Mouse (Mus musculus): ENCODE measurements around the gene Enpp4. TPM values are rescaled to one million over a fixed set of nuclear protein-coding genes. Genes with fewer than 3 reads are reported as not detected.

The Enpp4 gene
- polyA plus RNA-seq, 1 experiment from 2014 or later: 3.4 TPM

DNA sequence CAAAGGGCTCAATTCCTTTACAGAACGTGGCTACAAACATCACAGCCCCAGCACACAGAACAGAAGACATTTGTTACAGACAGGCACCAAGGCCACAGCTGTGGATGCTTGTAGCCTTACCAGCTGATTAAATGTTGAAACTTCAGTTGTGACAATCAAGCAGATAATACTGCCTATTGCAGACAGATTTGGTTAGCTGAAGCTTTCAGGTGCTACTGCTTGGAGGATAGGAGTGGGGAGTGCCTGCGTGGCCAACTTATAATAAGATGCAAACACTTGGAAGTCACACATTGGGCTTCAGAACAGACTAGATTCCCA lies 27.8 kb downstream of the Enpp4 start:
- Histone ChIP-seq H3K9me3 (ENCODE audit: control insufficient read depth, low read length) (no peaks in the 10 kb centered on the region), H3K9ac (ENCODE audit: low read depth, low read length) (no peak overlapping the region)

DNA sequence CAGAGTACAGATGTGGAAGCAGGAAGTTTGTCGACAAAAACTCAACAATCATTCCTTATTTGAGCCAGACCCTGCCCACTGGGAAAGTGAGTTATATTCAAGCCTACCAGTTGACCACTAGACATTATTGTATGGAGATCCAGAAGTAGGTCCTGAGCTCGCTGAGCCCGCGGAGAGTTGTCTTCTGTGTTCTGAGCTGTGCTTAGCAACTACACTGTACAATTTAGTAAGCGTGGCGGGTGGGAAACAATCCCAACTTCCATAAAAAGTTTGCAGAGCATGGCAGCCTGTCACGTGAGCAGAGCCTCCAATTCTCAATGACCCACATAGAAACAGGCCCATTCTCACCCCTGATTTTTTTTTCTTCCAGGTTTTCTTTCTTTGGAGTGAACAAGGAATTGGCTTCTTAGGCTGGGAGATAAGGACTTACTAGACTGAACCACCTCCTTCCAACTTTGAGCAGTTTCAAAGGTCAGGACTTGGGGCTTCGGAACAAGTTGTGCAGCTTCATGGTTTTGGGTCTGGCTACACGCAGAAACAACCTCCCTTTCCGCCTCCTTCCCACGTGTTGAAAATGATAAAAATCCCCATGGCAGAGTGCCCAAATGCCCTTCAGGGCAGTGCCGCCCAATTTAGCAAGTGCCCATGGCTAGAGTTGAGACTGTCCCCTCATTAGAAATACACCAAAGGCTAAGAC lies 28.3 kb downstream of the Enpp4 start:
- DNase-seq (ENCODE audit: low spot score) (no peak), ATAC-seq (ENCODE audit: low FRiP score) (no peak)
- Histone ChIP-seq H3K4me2 (replicated peaks; ENCODE audit: low read depth, low read length) (no peak overlapping the region), H3K9ac (ENCODE audit: low read depth, low read length) (no peak overlapping the region), H3K4me1 (replicated peaks; ENCODE audit: control insufficient read depth, insufficient read depth, low read length) (no peaks in the 10 kb centered on the region), H3K27ac (ENCODE audit: low read depth, low read length) (no peak overlapping the region), H3K27me3 (ENCODE audit: control insufficient read depth, insufficient read depth, low read length) (no peaks in the 10 kb centered on the region), H3K36me3 (ENCODE audit: control insufficient read depth, insufficient read depth, low read length) (no peaks in the 10 kb centered on the region), H3K4me3 (ENCODE audit: low read depth, low read length) (no peak overlapping the region), H3K9me3 (ENCODE audit: control insufficient read depth, low read length) (no peaks in the 10 kb centered on the region)
- WGBS: 83% methylated on average over 12 of the region's 12 CpGs

More for the DNA sequence above, 27.8 kb downstream of the Enpp4 start:
- Histone ChIP-seq H3K27me3 (ENCODE audit: control insufficient read depth, insufficient read depth, low read length) (no peaks in the 10 kb centered on the region), H3K27ac (ENCODE audit: low read depth, low read length) (no peak overlapping the region), H3K4me3 (ENCODE audit: low read depth, low read length) (no peak overlapping the region), H3K4me1 (replicated peaks; ENCODE audit: control insufficient read depth, insufficient read depth, low read length) (no peaks in the 10 kb centered on the region), H3K4me2 (replicated peaks; ENCODE audit: low read depth, low read length) (no peak overlapping the region), H3K36me3 (ENCODE audit: control insufficient read depth, insufficient read depth, low read length) (no peaks in the 10 kb centered on the region)
- 77% methylated on average over 2 of the region's 2 CpGs for WGBS
- DNase-seq (ENCODE audit: low spot score) (no peak), ATAC-seq (ENCODE audit: low FRiP score) (no peak)

DNA sequence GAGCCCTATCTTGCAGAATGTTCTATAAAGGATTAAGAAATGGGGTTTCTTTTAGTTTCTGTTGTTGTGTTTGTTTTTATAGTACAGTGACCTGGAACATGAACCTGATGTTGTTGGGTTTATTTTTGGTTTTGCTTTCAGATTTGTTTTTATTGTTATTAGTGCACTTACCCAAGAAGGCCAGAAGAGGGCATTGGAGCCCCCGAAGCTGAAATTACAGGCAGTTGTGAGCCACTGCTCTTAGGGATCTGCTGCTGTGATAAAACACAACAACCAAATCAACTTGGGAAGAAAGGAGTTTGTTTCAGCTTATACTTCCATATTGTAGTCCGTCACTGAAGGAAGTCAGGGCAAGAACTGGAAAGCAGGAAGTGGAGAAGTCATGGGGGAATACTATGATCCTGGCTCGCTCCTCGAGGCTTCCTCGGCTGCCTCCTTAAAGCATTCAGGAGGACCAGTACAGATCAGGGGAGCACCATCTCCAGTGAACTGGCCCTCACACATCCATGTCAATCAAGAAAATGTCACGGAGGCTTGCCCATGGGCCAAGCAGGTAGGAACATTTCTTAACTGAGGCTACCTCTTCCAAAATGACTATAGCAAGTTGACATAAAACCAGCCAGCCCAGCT lies 29.4 kb downstream of the Enpp4 start:
- Histone ChIP-seq H3K27ac (ENCODE audit: low read depth, low read length) (no peak overlapping the region), H3K9ac (ENCODE audit: low read depth, low read length) (no peak overlapping the region), H3K36me3 (ENCODE audit: control insufficient read depth, insufficient read depth, low read length) (no peaks in the 10 kb centered on the region), H3K4me1 (replicated peaks; ENCODE audit: control insufficient read depth, insufficient read depth, low read length) (no peaks in the 10 kb centered on the region), H3K27me3 (ENCODE audit: control insufficient read depth, insufficient read depth, low read length) (no peaks in the 10 kb centered on the region), H3K9me3 (ENCODE audit: control insufficient read depth, low read length) (no peaks in the 10 kb centered on the region), H3K4me2 (replicated peaks; ENCODE audit: low read depth, low read length) (no peak overlapping the region), H3K4me3 (ENCODE audit: low read depth, low read length) (no peak overlapping the region)
- WGBS: 61% methylated on average over 6 of the region's 6 CpGs
- peak; percentile 39 for DNase-seq (ENCODE audit: low spot score)
- ATAC-seq (ENCODE audit: low FRiP score): no peak

DNA sequence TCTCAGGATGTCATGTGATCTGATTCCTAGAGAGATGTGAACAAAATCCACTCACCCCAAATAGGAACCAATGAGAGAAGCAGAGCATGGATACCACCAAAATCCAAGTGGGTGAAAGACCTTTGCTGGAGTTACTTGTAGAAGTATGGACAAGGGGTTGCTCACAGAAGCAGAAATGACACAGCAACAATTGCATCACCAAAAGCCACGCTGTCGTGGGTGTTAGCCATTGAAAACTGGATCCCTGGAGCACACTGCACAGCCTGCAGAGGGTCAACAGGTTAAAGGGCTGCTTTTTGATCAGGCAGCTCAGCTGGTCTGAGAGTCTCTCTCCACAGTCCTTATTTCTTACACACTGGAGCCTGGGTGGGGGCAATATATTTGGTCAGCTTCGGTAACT lies 30.0 kb downstream of the Enpp4 start:
- H3K4me2 ChIP-seq (replicated peaks; ENCODE audit: low read depth, low read length): no peak overlapping the region
- no peaks in the 10 kb centered on the region for H3K4me1 ChIP-seq (replicated peaks; ENCODE audit: control insufficient read depth, insufficient read depth, low read length)
- DNase-seq (ENCODE audit: low spot score): no peak
- H3K4me3 ChIP-seq (ENCODE audit: low read depth, low read length): no peak overlapping the region
- WGBS: 67% methylated on average over 3 of the region's 3 CpGs
- no peaks in the 10 kb centered on the region for H3K36me3 ChIP-seq (ENCODE audit: control insufficient read depth, insufficient read depth, low read length)
- H3K9me3 ChIP-seq (ENCODE audit: control insufficient read depth, low read length): no peaks in the 10 kb centered on the region
- H3K27me3 ChIP-seq (ENCODE audit: control insufficient read depth, insufficient read depth, low read length): no peaks in the 10 kb centered on the region
- H3K9ac ChIP-seq (ENCODE audit: low read depth, low read length): no peak overlapping the region
- ATAC-seq (ENCODE audit: low FRiP score): no peak
- H3K27ac ChIP-seq (ENCODE audit: low read depth, low read length): no peak overlapping the region

DNA sequence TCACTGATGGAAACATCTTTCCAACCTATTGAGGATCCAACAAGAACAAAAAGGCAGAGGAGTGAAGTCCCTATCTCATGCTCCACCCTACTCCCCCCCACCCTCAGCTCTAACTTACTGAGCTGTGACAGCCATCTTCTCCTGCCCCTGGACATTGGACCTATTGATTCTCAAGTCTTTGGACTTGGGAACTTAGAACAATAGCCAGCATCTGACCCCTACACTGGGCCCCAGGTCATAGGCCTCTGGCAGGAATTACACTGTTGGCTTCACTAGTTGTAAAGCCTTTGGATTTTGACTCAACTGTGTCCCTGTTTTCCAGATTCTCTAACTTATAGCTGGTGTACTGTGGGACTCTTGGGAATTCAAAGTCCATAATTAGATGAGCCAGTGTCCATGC lies 33.9 kb downstream of the Enpp4 start:
- DNase-seq (ENCODE audit: low spot score) (no peak), ATAC-seq (ENCODE audit: low FRiP score) (no peak)
- Histone ChIP-seq H3K4me3 (ENCODE audit: low read depth, low read length) (no peak overlapping the region), H3K27ac (ENCODE audit: low read depth, low read length) (no peak overlapping the region), H3K27me3 (ENCODE audit: control insufficient read depth, insufficient read depth, low read length) (no peaks in the 10 kb centered on the region), H3K4me2 (replicated peaks; ENCODE audit: low read depth, low read length) (no peak overlapping the region), H3K9ac (ENCODE audit: low read depth, low read length) (no peak overlapping the region), H3K4me1 (replicated peaks; ENCODE audit: control insufficient read depth, insufficient read depth, low read length) (no peaks in the 10 kb centered on the region), H3K36me3 (ENCODE audit: control insufficient read depth, insufficient read depth, low read length) (no peaks in the 10 kb centered on the region), H3K9me3 (ENCODE audit: control insufficient read depth, low read length) (no peaks in the 10 kb centered on the region)

DNA sequence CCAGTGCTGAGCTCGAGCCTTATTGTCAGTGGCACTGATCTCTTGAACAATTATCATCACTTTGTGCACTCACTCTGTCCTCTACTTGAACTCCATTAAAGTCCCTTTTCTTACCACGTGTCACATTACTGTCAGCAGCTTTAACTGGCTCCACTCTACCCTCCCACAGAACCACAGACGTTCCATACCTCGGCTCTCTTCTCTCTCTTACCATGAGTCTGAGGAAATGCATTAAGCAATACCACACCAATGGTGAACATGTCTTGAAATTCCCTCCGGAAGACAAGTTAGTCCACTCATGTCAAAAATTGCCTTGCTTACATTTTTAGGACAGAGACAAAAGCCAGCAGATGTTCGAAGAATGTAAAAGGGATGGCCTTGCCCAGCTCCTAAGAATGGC lies 36.7 kb downstream of the Enpp4 start:
- ATAC-seq (ENCODE audit: low FRiP score) (no peak), DNase-seq (ENCODE audit: low spot score) (no peak)
- 78% methylated on average over 6 of the region's 6 CpGs for WGBS
- H3K9ac ChIP-seq (ENCODE audit: low read depth, low read length): no peak overlapping the region
- H3K27ac ChIP-seq (ENCODE audit: low read depth, low read length): no peak overlapping the region
- H3K4me1 ChIP-seq (replicated peaks; ENCODE audit: control insufficient read depth, insufficient read depth, low read length): no peaks in the 10 kb centered on the region
- H3K4me3 ChIP-seq (ENCODE audit: low read depth, low read length): no peak overlapping the region
- H3K27me3 ChIP-seq (ENCODE audit: control insufficient read depth, insufficient read depth, low read length): no peaks in the 10 kb centered on the region
- no peaks in the 10 kb centered on the region for H3K36me3 ChIP-seq (ENCODE audit: control insufficient read depth, insufficient read depth, low read length)
- H3K9me3 ChIP-seq (ENCODE audit: control insufficient read depth, low read length): no peaks in the 10 kb centered on the region
- no peak overlapping the region for H3K4me2 ChIP-seq (replicated peaks; ENCODE audit: low read depth, low read length)

DNA sequence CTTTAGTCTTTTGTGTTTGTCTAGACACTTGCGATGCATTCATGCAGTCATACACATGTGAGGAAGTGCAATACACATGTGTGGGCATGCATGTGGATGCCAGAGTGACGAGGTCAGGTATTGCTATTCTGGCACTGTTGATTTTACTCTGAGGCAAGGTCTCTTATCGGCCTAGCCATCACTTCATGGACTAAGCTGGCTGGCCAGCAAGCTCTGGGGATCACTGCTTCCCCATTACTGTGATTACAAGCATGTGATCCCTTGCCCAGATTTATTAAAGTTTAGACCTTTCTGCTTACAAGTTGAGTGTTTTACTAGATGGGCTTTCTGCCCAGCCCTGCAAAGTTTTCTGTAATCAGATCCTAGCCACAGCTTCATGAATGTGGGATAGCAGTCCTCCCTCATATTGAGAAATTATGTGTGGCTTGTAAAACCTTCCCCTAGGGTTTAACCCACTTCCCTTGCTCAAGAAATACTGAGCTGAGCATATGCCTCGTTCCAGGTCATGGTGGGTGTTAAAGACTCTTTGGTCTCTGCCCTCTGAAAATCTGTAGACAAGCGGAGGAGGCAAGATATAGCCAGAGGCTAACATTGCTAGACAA lies 44.2 kb downstream of the Enpp4 start:
- H3K4me3 ChIP-seq (ENCODE audit: low read depth, low read length): no peak overlapping the region
- ATAC-seq (ENCODE audit: low FRiP score) (no peak), DNase-seq (ENCODE audit: low spot score) (no peak)
- H3K9me3 ChIP-seq (ENCODE audit: control insufficient read depth, low read length): no peaks in the 10 kb centered on the region; the same call in 1 of the 2 replicates
- H3K9ac ChIP-seq (ENCODE audit: low read depth, low read length): no peak overlapping the region
- H3K27ac ChIP-seq (ENCODE audit: low read depth, low read length): no peak overlapping the region
- 81% methylated on average over 5 of the region's 5 CpGs for WGBS
- H3K4me1 ChIP-seq (replicated peaks; ENCODE audit: control insufficient read depth, insufficient read depth, low read length): no peaks in the 10 kb centered on the region
- no peaks in the 10 kb centered on the region for H3K27me3 ChIP-seq (ENCODE audit: control insufficient read depth, insufficient read depth, low read length)
- H3K4me2 ChIP-seq (replicated peaks; ENCODE audit: low read depth, low read length): no peak overlapping the region
- no peaks in the 10 kb centered on the region for H3K36me3 ChIP-seq (ENCODE audit: control insufficient read depth, insufficient read depth, low read length)

DNA sequence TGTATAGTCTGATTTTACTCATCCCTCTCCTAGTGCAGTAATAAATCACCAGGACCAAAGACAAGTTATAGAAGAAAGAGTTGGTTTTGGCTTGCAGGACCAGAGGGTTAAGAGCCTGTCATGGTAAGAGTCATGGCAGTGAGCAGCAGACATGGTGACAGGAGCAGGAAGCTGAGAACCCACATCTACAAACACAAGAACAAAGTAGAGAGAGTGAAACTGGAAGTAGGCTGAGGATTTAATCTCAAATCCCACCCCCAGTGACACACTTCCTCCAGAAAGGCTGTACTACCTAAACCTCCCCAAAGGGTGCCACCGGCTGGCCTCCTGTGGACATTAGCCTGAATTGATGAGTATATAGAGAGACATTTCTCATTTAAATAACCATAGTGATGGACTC lies 44.8 kb downstream of the Enpp4 start:
- 95% methylated on average over 1 of the region's 1 CpGs for WGBS
- H3K4me3 ChIP-seq (ENCODE audit: low read depth, low read length): no peak overlapping the region
- no peak overlapping the region for H3K9ac ChIP-seq (ENCODE audit: low read depth, low read length)
- no peak for ATAC-seq (ENCODE audit: low FRiP score)
- H3K9me3 ChIP-seq (ENCODE audit: control insufficient read depth, low read length): no peaks in the 10 kb centered on the region; the same call in 1 of the 2 replicates
- no peak for DNase-seq (ENCODE audit: low spot score)
- no peaks in the 10 kb centered on the region for H3K27me3 ChIP-seq (ENCODE audit: control insufficient read depth, insufficient read depth, low read length)
- no peaks in the 10 kb centered on the region for H3K4me1 ChIP-seq (replicated peaks; ENCODE audit: control insufficient read depth, insufficient read depth, low read length)
- H3K4me2 ChIP-seq (replicated peaks; ENCODE audit: low read depth, low read length): no peak overlapping the region
- no peak overlapping the region for H3K27ac ChIP-seq (ENCODE audit: low read depth, low read length)
- H3K36me3 ChIP-seq (ENCODE audit: control insufficient read depth, insufficient read depth, low read length): no peaks in the 10 kb centered on the region

DNA sequence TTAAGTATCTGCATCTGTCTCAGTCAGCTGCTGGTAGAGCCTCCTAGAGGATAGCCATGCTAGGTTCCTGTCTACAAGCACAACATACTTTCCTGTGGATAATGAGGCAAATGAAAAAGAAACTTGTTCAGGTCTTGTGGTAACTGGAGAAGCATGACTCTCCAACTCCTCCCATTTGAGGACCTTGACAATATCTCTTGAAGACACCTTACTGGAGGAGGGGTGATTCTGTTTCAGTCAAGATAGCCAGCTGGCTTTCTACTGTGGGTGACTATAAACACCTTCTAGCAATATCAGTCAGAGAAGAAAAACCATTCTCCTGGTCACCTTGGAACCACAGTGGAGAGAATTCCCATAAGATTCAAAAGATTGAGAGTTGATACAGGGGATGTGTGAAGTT lies 47.5 kb downstream of the Enpp4 start:
- H3K9me3 ChIP-seq (ENCODE audit: control insufficient read depth, low read length): no peaks in the 10 kb centered on the region; the same call in 1 of the 2 replicates
- no peak for ATAC-seq (ENCODE audit: low FRiP score)

More for the DNA sequence above, 47.5 kb downstream of the Enpp4 start:
- Histone ChIP-seq H3K27ac (ENCODE audit: low read depth, low read length) (no peak overlapping the region), H3K4me1 (replicated peaks; ENCODE audit: control insufficient read depth, insufficient read depth, low read length) (no peaks in the 10 kb centered on the region), H3K27me3 (ENCODE audit: control insufficient read depth, insufficient read depth, low read length) (no peaks in the 10 kb centered on the region), H3K4me2 (replicated peaks; ENCODE audit: low read depth, low read length) (no peak overlapping the region), H3K9ac (ENCODE audit: low read depth, low read length) (no peak overlapping the region), H3K4me3 (ENCODE audit: low read depth, low read length) (no peak overlapping the region), H3K36me3 (ENCODE audit: control insufficient read depth, insufficient read depth, low read length) (no peaks in the 10 kb centered on the region)
- DNase-seq (ENCODE audit: low spot score): no peak

All from hindbrain, embryonic 11.5 days (tissue).